Mouse (Mus musculus) heart, postnatal 0 days (tissue): Measurements from ENCODE around the gene Slc4a1. TPM values are rescaled to one million over a fixed set of nuclear protein-coding genes. Genes with fewer than 3 reads are reported as not detected.

ENCODE experiments used
- ATAC-seq: fragments of 200-750 bp; cut with Nextera tagmentation; 2 replicates; pipeline ENCODE4 v1.8.0; 2017; ENCODE audit warnings: low read depth, moderate number of reproducible peaks, moderate library complexity; ENCODE audit not compliant: insufficient read depth
- DNase-seq: peaks from one replicate; pipeline ENCODE4 v3.0.0-alpha.2; 2016; ENCODE audit warnings: low spot score
- H3K27ac ChIP-seq: fragments of 300-500 bp; sonication (generic); 2 replicates; pipeline ENCODE4 v1.5.1; 2014; ENCODE audit warnings: low read depth, mild to moderate bottlenecking
- H3K27me3 ChIP-seq: fragments of 300-500 bp; sonication (generic); 2 replicates; pipeline ENCODE4 v1.6.1; 2014; ENCODE audit warnings: low read length, mixed read lengths; ENCODE audit not compliant: control insufficient read depth, insufficient read depth
- H3K36me3 ChIP-seq: fragments of 300-500 bp; sonication (generic); replicated peaks from 2 replicates; pipeline ENCODE4 v1.6.1; 2014; ENCODE audit warnings: low read length, mixed read lengths; ENCODE audit not compliant: control insufficient read depth, insufficient read depth
- H3K4me1 ChIP-seq: fragments of 300-500 bp; sonication (generic); 2 replicates; pipeline ENCODE4 v1.6.1; 2014; ENCODE audit warnings: antibody characterized with exemption; ENCODE audit not compliant: control insufficient read depth, insufficient read depth
- H3K4me2 ChIP-seq: fragments of 300-500 bp; sonication (generic); 2 replicates; pipeline ENCODE4 v1.6.1; 2014; ENCODE audit warnings: low read depth, mild to moderate bottlenecking, low read length, moderate library complexity
- H3K4me3 ChIP-seq: fragments of 300-500 bp; sonication (generic); 2 replicates; pipeline ENCODE4 v1.5.1; 2014; ENCODE audit warnings: low read depth, low read length
- H3K9ac ChIP-seq: fragments of 300-500 bp; sonication (generic); replicated peaks from 2 replicates; pipeline ENCODE4 v1.6.1; 2014; ENCODE audit warnings: low read depth, low read length, mixed read lengths
- H3K9me3 ChIP-seq: fragments of 300-500 bp; sonication (generic); replicated peaks from 2 replicates; pipeline ENCODE4 v1.6.1; 2016; ENCODE audit warnings: low read length; ENCODE audit not compliant: control insufficient read depth
- CTCF ChIP-seq: IDR thresholded peaks from 2 replicates; pipeline ENCODE4 v1.5.1; 2016; ENCODE audit warnings: antibody characterized with exemption, control low read depth, low read depth
- EP300 ChIP-seq: IDR thresholded peaks from 2 replicates; pipeline ENCODE4 v1.6.1; 2016; ENCODE audit warnings: antibody characterized with exemption, low read depth
- WGBS: fragments of 180-500 bp; shearing (Covaris S2); extraction: QIAGEN DNeasy Blood & Tissue Kit; methylation state at CpG from one replicate; pipeline ENCODE4 v1.1.7; 2014; 5-methylcytosine and 5-hydroxymethylcytosine counted together
- polyA plus RNA-seq: library from polyadenylated mRNA; unstranded; fragments of >200 nt; fragmentation: Nextera tagmentation; extraction: Ambion mirVana; gene quantifications from 2 replicates; pipeline ENCODE4 v1.2.1, GENCODE M21; 2015
- total RNA-seq: library from RNA; depleted of rRNA; stranded (reverse); fragments of >200 nt; gene quantifications from 2 replicates; pipeline ENCODE4 v1.2.3, GENCODE M21; 2014; ENCODE audit warnings: low replicate concordance

The Slc4a1 gene
- total and polyA plus RNA-seq, 2 experiments from 2014 or later: 3.1 to 7.5 TPM

- no peak overlapping the region for H3K9ac ChIP-seq
- 82% methylated on average over 22 of the region's 22 CpGs for WGBS
- peak overlapping the region; percentile 65 for H3K4me2 ChIP-seq
Measured at GRCm38 (mm10) chr11:102309821-102310617, 56.0 kb downstream of the Slc4a1 start.

DNA sequence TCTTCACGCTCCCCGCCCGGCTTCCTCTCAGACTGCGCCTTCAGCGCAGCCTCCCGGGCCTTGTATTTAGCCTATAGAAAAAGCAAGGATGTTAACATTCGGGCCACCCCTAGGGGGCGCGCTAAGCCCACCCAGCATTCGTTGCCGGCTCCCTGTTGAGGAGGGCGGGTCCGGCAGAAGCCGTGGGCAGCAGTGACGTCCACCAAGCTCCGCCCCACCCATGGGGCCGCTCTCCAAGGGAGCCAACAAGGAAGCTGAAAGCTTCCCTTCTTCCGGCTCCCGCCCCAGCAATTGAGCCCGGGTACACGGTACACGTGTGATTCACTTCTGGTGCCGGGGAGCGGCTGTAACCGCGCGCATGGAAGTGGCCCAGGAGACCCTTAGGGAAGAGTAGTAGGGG is 57.0 kb downstream of the Slc4a1 start:
- DNase-seq: peak; percentile 98
- peak overlapping the region; percentile 65 for H3K4me2 ChIP-seq
- peaks cover 50% of the 10 kb centered on the region for H3K36me3 ChIP-seq
- peak; percentile 97 for ATAC-seq
- TF ChIP-seq EP300 (peak; percentile 66), CTCF (peak; percentile 99)
- WGBS: under 1% methylated on average over 27 of the region's 27 CpGs
- H3K27me3 ChIP-seq: no peaks in the 10 kb centered on the region
- no peaks in the 10 kb centered on the region for H3K4me1 ChIP-seq
- peak overlapping the region; percentile 39 for H3K4me3 ChIP-seq
- H3K9me3 ChIP-seq: no peaks in the 10 kb centered on the region
- H3K27ac ChIP-seq: peak overlapping the region; percentile 28
- H3K9ac ChIP-seq: no peak overlapping the region

More at GRCm38 (mm10) chr11:102309821-102310617, 56.0 kb downstream of the Slc4a1 start:
- no peaks in the 10 kb centered on the region for H3K4me1 ChIP-seq
- no peak overlapping the region for H3K27ac ChIP-seq
- ATAC-seq (no peak), DNase-seq (no peak)
- H3K36me3 ChIP-seq: peaks cover 61% of the 10 kb centered on the region
- no peaks in the 10 kb centered on the region for H3K9me3 ChIP-seq
- no peak overlapping the region for H3K4me3 ChIP-seq
- no peak for TF ChIP-seq EP300
- no peak for TF ChIP-seq CTCF
- no peaks in the 10 kb centered on the region for H3K27me3 ChIP-seq

GRCm38 (mm10) chr11:102308104-102308503 is 57.9 kb downstream of the Slc4a1 start:
- Histone ChIP-seq H3K27ac (no peak overlapping the region), H3K27me3 (no peaks in the 10 kb centered on the region), H3K9me3 (no peaks in the 10 kb centered on the region), H3K4me3 (no peak overlapping the region), H3K4me1 (no peaks in the 10 kb centered on the region), H3K9ac (no peak overlapping the region), H3K4me2 (no peak overlapping the region), H3K36me3 (peaks cover 43% of the 10 kb centered on the region)
- ATAC-seq: no peak
- DNase-seq: no peak
- 85% methylated on average over 9 of the region's 9 CpGs for WGBS
- TF ChIP-seq EP300 (no peak), CTCF (no peak)

GRCm38 (mm10) chr11:102305359-102305758 is 60.6 kb downstream of the Slc4a1 start:
- ATAC-seq: no peak
- Histone ChIP-seq H3K9ac (no peak overlapping the region), H3K27ac (no peak overlapping the region), H3K4me1 (no peaks in the 10 kb centered on the region), H3K9me3 (no peaks in the 10 kb centered on the region), H3K27me3 (no peaks in the 10 kb centered on the region), H3K36me3 (peaks cover 30% of the 10 kb centered on the region), H3K4me2 (no peak overlapping the region), H3K4me3 (no peak overlapping the region)
- 46% methylated on average over 3 of the region's 3 CpGs for WGBS
- DNase-seq: no peak
- TF ChIP-seq EP300 (no peak), CTCF (no peak)

DNA sequence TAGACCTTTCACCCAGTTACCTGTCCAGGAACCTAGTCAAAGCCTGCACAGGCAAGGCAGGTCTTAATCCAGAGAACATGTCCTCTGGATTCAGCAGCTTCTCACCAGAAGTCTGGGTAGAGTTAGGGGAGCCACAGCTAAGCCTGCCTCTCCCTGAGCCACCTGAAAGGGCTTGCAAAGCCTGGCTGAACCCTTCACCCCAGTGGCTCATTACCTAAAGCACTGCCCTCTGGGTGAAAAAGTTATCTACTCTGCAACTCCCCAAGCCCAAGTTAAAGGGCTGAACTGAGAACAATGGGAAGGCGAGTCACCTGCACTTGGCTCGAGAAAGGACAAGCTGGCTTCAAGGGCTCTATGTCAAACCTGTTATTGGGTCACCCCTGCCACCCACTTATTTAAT is 61.9 kb downstream of the Slc4a1 start:
- no peak for ATAC-seq
- H3K4me3 ChIP-seq: no peak overlapping the region
- 31% methylated on average over 2 of the region's 2 CpGs for WGBS
- no peak overlapping the region for H3K9ac ChIP-seq
- H3K4me2 ChIP-seq: no peak overlapping the region
- H3K27ac ChIP-seq: no peak overlapping the region
- H3K9me3 ChIP-seq: no peaks in the 10 kb centered on the region
- TF ChIP-seq EP300: no peak
- no peak for TF ChIP-seq CTCF
- no peaks in the 10 kb centered on the region for H3K4me1 ChIP-seq
- H3K36me3 ChIP-seq: peaks cover 24% of the 10 kb centered on the region
- no peaks in the 10 kb centered on the region for H3K27me3 ChIP-seq
- DNase-seq: no peak
